Mouse (Mus musculus) cortical plate, adult 2 months (tissue): Measurements from ENCODE around the gene Upf2.

Experiments used
- CTCF ChIP-seq: fragments of 200-500 bp; IDR thresholded peaks from 2 replicates; pipeline ENCODE4 v1.5.1; 2011; ENCODE audit warnings: mild to moderate bottlenecking, control low read depth, low read length; ENCODE audit not compliant: insufficient read depth; ENCODE audit errors: extremely low read depth
- POLR2A ChIP-seq: fragments of 200-500 bp; IDR thresholded peaks from 2 replicates; pipeline ENCODE4 v1.6.1; 2011; ENCODE audit warnings: mild to moderate bottlenecking, low read length, control low read depth; ENCODE audit not compliant: insufficient read depth; ENCODE audit errors: extremely low read depth

GRCm38 (mm10) chr2:6100027-6100749, 148.9 kb downstream of the Upf2 start:
- TF ChIP-seq POLR2A (no peak), CTCF (no peak)
